Mouse (Mus musculus) midbrain, embryonic 16.5 days (tissue): ENCODE results near the gene Parvb. TPM values are rescaled to one million over a fixed set of nuclear protein-coding genes. Genes with fewer than 3 reads are reported as not detected.

Experiments
- ATAC-seq: fragments of 200-750 bp; cut with Nextera tagmentation; 2 replicates; pipeline ENCODE4 v1.8.0; 2017; ENCODE audit warnings: moderate TSS enrichment
- H3K27ac ChIP-seq: fragments of 300-500 bp; sonication (generic); 2 replicates; pipeline ENCODE4 v1.5.1; 2014; ENCODE audit warnings: mild to moderate bottlenecking, low read length, mixed read lengths
- H3K27me3 ChIP-seq: fragments of 300-500 bp; sonication (generic); 2 replicates; pipeline ENCODE4 v1.6.1; 2014; ENCODE audit warnings: low read depth, low read length, mixed read lengths; ENCODE audit not compliant: control insufficient read depth, insufficient read depth
- H3K36me3 ChIP-seq: fragments of 300-500 bp; sonication (generic); 2 replicates; pipeline ENCODE4 v1.6.1; 2014; ENCODE audit warnings: mild to moderate bottlenecking, low read length, moderate library complexity, mixed read lengths; ENCODE audit not compliant: control insufficient read depth, insufficient read depth
- H3K4me1 ChIP-seq: fragments of 300-500 bp; sonication (generic); 2 replicates; pipeline ENCODE4 v1.6.1; 2014; ENCODE audit warnings: mild to moderate bottlenecking, low read length, mixed read lengths; ENCODE audit not compliant: control insufficient read depth, insufficient read depth
- H3K4me2 ChIP-seq: fragments of 300-500 bp; sonication (generic); 2 replicates; pipeline ENCODE4 v1.6.1; 2014; ENCODE audit warnings: mild to moderate bottlenecking, low read length, mixed read lengths
- H3K4me3 ChIP-seq: fragments of 300-500 bp; sonication (generic); 2 replicates; pipeline ENCODE4 v1.5.1; 2014; ENCODE audit warnings: low read depth, mild to moderate bottlenecking, low read length, moderate library complexity, mixed read lengths
- H3K9ac ChIP-seq: fragments of 300-500 bp; sonication (generic); 2 replicates; pipeline ENCODE4 v1.6.1; 2014; ENCODE audit warnings: low read depth, low read length, mixed read lengths
- H3K9me3 ChIP-seq: fragments of 300-500 bp; sonication (generic); replicated peaks from 2 replicates; pipeline ENCODE4 v1.6.1; 2014; ENCODE audit warnings: mild to moderate bottlenecking, low read length, mixed read lengths; ENCODE audit not compliant: control insufficient read depth, poor library complexity, severe bottlenecking
- WGBS: fragments of 180-500 bp; shearing (Covaris S2); extraction: QIAGEN DNeasy Blood & Tissue Kit; methylation state at CpG from one replicate; pipeline ENCODE4 v1.1.7; 2014; 5-methylcytosine and 5-hydroxymethylcytosine counted together
- polyA plus RNA-seq: library from polyadenylated mRNA; unstranded; fragments of >200 nt; fragmentation: Nextera tagmentation; extraction: Ambion mirVana; gene quantifications from 2 replicates; pipeline ENCODE4 v1.2.1, GENCODE M21; 2015

Parvb gene
- polyA plus RNA-seq, 1 experiment from 2014 or later = 4.3 TPM

DNA sequence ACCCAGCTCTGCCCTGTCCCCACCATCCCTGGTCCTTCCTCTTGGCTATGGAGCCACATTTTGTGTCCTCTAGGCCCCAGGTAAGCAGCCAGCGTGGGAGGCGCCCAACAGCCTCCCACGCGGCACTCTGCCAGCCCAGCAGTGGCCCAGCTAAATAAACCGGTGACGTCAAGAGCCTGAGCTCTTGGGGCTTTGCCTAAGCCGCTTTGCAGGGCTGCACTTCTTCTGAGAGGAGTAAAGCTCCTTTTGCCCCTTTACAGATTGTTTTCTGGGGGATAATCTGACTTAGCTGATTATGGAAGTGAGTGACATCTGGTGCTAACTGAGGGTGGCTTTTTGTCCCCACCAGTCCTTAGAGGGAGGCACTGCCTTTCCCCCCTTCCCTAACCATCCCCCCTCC lies 69.2 kb downstream of the Parvb start:
- no peak for ATAC-seq
- no peaks in the 10 kb centered on the region for H3K36me3 ChIP-seq
- no peak overlapping the region for H3K9ac ChIP-seq
- no peak overlapping the region for H3K4me2 ChIP-seq
- H3K9me3 ChIP-seq = no peaks in the 10 kb centered on the region
- H3K4me1 ChIP-seq = peaks cover 67% of the 10 kb centered on the region
- H3K27me3 ChIP-seq = no peaks in the 10 kb centered on the region
- WGBS = 10% methylated on average over 7 of the region's 7 CpGs
- H3K4me3 ChIP-seq = no peak overlapping the region
- peak overlapping the region; percentile 86 for H3K27ac ChIP-seq

GRCm38 (mm10) chr15:84301641-84302420 lies 70.0 kb downstream of the Parvb start:
- no peak overlapping the region for H3K9ac ChIP-seq
- H3K9me3 ChIP-seq = no peaks in the 10 kb centered on the region
- H3K36me3 ChIP-seq = no peaks in the 10 kb centered on the region
- no peak overlapping the region for H3K4me2 ChIP-seq
- H3K4me1 ChIP-seq = peaks cover 67% of the 10 kb centered on the region
- H3K27ac ChIP-seq = peak overlapping the region; percentile 86
- no peaks in the 10 kb centered on the region for H3K27me3 ChIP-seq
- 10% methylated on average over 8 of the region's 8 CpGs for WGBS
- no peak overlapping the region for H3K4me3 ChIP-seq
- ATAC-seq = no peak

DNA sequence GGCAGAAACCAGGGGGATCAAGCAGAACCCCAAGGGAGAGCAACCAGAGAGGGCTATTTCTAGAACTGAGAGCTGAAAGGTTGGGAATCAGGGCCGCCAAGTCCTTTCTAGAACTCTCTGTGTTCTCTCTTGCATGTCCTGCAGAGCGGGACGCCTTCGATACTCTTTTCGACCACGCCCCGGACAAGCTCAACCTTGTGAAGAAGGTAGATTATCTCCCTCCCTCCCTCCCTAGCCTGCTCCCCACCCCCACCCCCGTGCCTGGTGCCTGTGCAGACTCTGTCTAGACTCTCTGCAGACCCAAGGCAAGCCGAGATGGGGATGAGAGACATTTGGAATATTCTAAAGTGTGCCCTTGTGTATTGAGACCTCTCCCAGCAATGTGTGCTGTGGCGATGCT lies 71.4 kb downstream of the Parvb start:
- H3K4me1 ChIP-seq = peaks cover 63% of the 10 kb centered on the region
- WGBS = 45% methylated on average over 10 of the region's 10 CpGs
- H3K27ac ChIP-seq = no peak overlapping the region
- no peak overlapping the region for H3K4me2 ChIP-seq
- no peak for ATAC-seq
- no peak overlapping the region for H3K9ac ChIP-seq
- H3K4me3 ChIP-seq = no peak overlapping the region
- H3K36me3 ChIP-seq = no peaks in the 10 kb centered on the region
- H3K9me3 ChIP-seq = no peaks in the 10 kb centered on the region
- H3K27me3 ChIP-seq = no peaks in the 10 kb centered on the region

GRCm38 (mm10) chr15:84305333-84305732 lies 73.5 kb downstream of the Parvb start:
- H3K27me3 ChIP-seq = no peaks in the 10 kb centered on the region
- H3K36me3 ChIP-seq = no peaks in the 10 kb centered on the region
- no peak overlapping the region for H3K4me3 ChIP-seq
- no peak for ATAC-seq
- peaks cover 43% of the 10 kb centered on the region for H3K4me1 ChIP-seq
- H3K4me2 ChIP-seq = no peak overlapping the region
- peak overlapping the region; percentile 61 for H3K27ac ChIP-seq
- peak overlapping the region; percentile 7; the same call in 1 of the 2 replicates for H3K9ac ChIP-seq
- no peaks in the 10 kb centered on the region for H3K9me3 ChIP-seq
- WGBS = 17% methylated on average over 10 of the region's 10 CpGs

- ATAC-seq = no peak
- Histone ChIP-seq H3K4me3 (no peak overlapping the region), H3K27ac (no peak overlapping the region), H3K9me3 (no peaks in the 10 kb centered on the region), H3K4me2 (no peak overlapping the region), H3K36me3 (no peaks in the 10 kb centered on the region), H3K9ac (no peak overlapping the region), H3K27me3 (no peaks in the 10 kb centered on the region), H3K4me1 (peaks cover 29% of the 10 kb centered on the region)
- 47% methylated on average over 11 of the region's 11 CpGs for WGBS
These were observed 78.4 kb downstream of the Parvb start for GRCm38 (mm10) chr15:84310271-84310670.

DNA sequence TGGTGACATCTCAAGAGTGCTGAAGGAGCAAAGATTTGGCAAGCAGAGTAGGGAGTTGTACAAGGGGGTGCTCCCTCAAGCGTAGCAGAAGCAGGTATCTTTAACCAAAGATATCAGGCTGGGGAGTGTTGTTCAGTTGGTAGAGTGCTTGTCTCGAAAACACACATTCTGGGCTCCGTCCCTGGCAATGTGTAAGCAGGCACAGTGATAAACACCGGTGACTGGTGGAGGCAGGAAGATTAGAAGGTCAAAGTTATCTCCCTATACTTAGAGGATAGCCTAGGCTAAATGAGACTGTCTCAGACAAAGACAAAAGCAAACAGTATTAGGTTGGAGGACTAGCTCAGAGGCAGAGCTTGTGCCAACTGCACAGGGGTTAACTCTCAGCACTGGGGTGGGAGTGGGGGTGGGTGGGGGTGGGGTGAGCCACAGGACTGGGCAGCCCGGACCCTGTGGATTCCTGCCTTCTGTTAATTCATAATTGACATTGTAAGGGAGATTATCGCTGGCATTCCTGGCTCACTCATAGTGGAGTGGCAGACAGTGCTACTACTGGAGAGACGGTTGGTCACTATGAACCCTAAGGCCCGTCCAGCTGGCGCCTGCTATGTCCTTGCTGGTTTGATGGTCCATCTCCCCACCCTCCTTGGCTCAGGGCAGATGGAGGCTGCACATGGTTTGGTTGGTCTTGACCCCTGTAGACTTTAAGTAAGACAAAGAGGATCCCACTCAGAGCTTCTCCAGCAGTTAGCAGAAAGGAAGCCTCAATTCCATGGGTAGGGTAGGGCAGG lies 79.6 kb downstream of the Parvb start:
- ATAC-seq = no peak
- Histone ChIP-seq H3K9ac (no peak overlapping the region), H3K27me3 (no peaks in the 10 kb centered on the region), H3K4me1 (peaks cover 29% of the 10 kb centered on the region), H3K4me3 (no peak overlapping the region), H3K9me3 (no peaks in the 10 kb centered on the region), H3K36me3 (no peaks in the 10 kb centered on the region), H3K4me2 (no peak overlapping the region), H3K27ac (no peak overlapping the region)
- WGBS = 76% methylated on average over 9 of the region's 9 CpGs

DNA sequence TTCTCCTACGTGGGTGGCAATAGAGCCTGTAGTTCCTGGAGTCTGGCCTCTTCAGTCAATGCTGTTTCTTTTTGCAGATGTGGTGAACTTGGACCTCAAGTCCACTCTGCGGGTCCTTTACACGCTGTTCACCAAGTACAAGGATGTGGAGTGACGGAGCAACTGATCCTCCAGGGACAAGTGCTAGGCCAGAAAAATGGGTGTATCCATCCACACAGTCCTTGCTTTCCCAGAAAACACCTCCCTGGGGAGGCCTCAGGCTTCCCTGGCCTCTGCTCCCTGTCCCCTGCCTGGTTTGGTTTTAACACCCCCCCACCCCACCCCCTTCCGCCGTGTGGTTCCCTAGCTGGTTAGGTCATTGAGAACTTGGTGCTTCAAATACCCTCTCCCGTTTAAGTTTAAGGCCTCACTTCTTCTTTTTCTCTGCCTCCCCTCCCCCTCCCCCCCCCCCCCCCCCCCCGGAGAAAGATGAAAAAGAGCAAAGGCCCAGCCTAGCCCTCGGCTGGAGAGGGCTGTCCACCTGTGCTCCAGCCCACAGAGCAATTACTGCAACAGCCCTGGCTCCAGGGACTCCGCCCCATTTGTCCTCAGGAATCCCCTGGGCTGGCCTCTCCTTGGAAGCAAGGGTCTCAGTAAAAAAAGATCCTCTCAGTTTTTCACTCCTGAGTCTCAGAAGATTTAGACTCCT lies 81.2 kb downstream of the Parvb start:
- no peak for ATAC-seq
- no peak overlapping the region for H3K4me2 ChIP-seq
- no peaks in the 10 kb centered on the region for H3K36me3 ChIP-seq
- H3K4me3 ChIP-seq = no peak overlapping the region
- no peak overlapping the region for H3K9ac ChIP-seq
- no peaks in the 10 kb centered on the region for H3K27me3 ChIP-seq
- peaks cover 29% of the 10 kb centered on the region for H3K4me1 ChIP-seq
- H3K9me3 ChIP-seq = no peaks in the 10 kb centered on the region
- WGBS = 62% methylated on average over 9 of the region's 10 CpGs
- no peak overlapping the region for H3K27ac ChIP-seq

- no peaks in the 10 kb centered on the region for H3K27me3 ChIP-seq
- H3K9ac ChIP-seq = 0 out of 2 replicates have a peak overlapping the region, but pooled peaks have one; percentile 20
- no peaks in the 10 kb centered on the region for H3K9me3 ChIP-seq
- peaks cover 29% of the 10 kb centered on the region for H3K4me1 ChIP-seq
- H3K36me3 ChIP-seq = no peaks in the 10 kb centered on the region
- no peak overlapping the region for H3K4me2 ChIP-seq
- H3K27ac ChIP-seq = 0 out of 2 replicates have a peak overlapping the region, but pooled peaks have one; percentile 28
- no peak for ATAC-seq
- no peak overlapping the region for H3K4me3 ChIP-seq
- WGBS = 30% methylated on average over 9 of the region's 9 CpGs
These were observed 81.7 kb downstream of the Parvb start for GRCm38 (mm10) chr15:84313566-84313878.
